Comparison of ENCODE assay signal across 14 mouse cellular contexts in genomic region chr6:29079291-29079690, GRCm38 (mm10). TPM values are rescaled to one million over a fixed set of nuclear protein-coding genes. Genes with fewer than 3 reads are reported as not detected.
DNase-seq lines count a peak whose midpoint lies in the region; ATAC-seq and TF ChIP-seq lines count a peak whose summit lies in the region.
"Had no signal": no experiment of that assay in that cellular context is flagged by ENCODE, and none has a peak within 500 bp of the region (broad histone marks: within the 10 kb centered on the region; RNA-seq: fewer than 3 reads in every experiment).

No protein-coding gene starts in this region.

- peak overlapping the region; percentile 35; the same call in 1 of the 2 replicates for H3K27ac ChIP-seq in forebrain, embryonic 14.5 days (ENCODE audit: low read depth, low read length)
- no peak overlapping the region for H3K27ac ChIP-seq in forebrain, embryonic 12.5 days
- peak overlapping the region; percentile 56 for H3K27ac ChIP-seq in stomach, embryonic 14.5 days (ENCODE audit: low read length)
- H3K27ac ChIP-seq in stomach, postnatal 0 days (replicated peaks): no peak overlapping the region
- H3K27ac ChIP-seq: limb, embryonic 13.5 days; macrophage had no signal

- ATAC-seq in forebrain, embryonic 14.5 days: peak; percentile 81
- no peak for ATAC-seq in forebrain, embryonic 12.5 days (ENCODE audit: low FRiP score)
- ATAC-seq in stomach, embryonic 14.5 days (ENCODE audit: insufficient number of reproducible peaks, insufficient read depth, low FRiP score, low read depth): no peak; the same call in 1 of the 2 replicates
- ATAC-seq in stomach, postnatal 0 days (ENCODE audit: low FRiP score, low TSS enrichment): no peak
- no peak for ATAC-seq in CD4-positive, CD25-positive, alpha-beta regulatory T cell, adult 4 months

- no peaks in the 10 kb centered on the region for H3K9me3 ChIP-seq in forebrain, embryonic 14.5 days (replicated peaks; ENCODE audit: control insufficient read depth, low read length)
- no peaks in the 10 kb centered on the region for H3K9me3 ChIP-seq in forebrain, embryonic 12.5 days
- H3K9me3 ChIP-seq in stomach, embryonic 14.5 days (ENCODE audit: control insufficient read depth, low read depth, low read length): no peaks in the 10 kb centered on the region
- H3K9me3 ChIP-seq in stomach, postnatal 0 days (ENCODE audit: control insufficient read depth, low read length): no peaks in the 10 kb centered on the region
- H3K9me3 ChIP-seq: limb, embryonic 13.5 days had no signal

- no peak overlapping the region for H3K4me2 ChIP-seq in forebrain, embryonic 14.5 days (ENCODE audit: low read length)
- H3K4me2 ChIP-seq in forebrain, embryonic 12.5 days: no peak overlapping the region
- H3K4me2 ChIP-seq in stomach, embryonic 14.5 days (replicated peaks; ENCODE audit: low read depth, low read length): no peak overlapping the region
- no peak overlapping the region for H3K4me2 ChIP-seq in stomach, postnatal 0 days (replicated peaks; ENCODE audit: low read depth)
- H3K4me2 ChIP-seq: limb, embryonic 13.5 days had no signal

- peak; percentile 83 for DNase-seq in forebrain, embryonic 14.5 days (ENCODE audit: low spot score)
- DNase-seq in stomach, postnatal 0 days (ENCODE audit: low spot score): no peak
- DNase-seq in left cerebral cortex, postnatal 10 days (ENCODE audit: extremely low spot score in 1 of 2, low spot score in 2 of 2): peak; percentile 46 to 62
- DNase-seq in adrenal gland, postnatal 25 days: no peak
- no peak for DNase-seq in heart, adult 9 months (ENCODE audit: low spot score in 2 of 2)
- DNase-seq: B cell, adult 2 months; thymus, adult 2 months had no signal

- TF ChIP-seq EP300 in stomach, postnatal 0 days (optimal IDR thresholded peaks at IDR 0.05): no peak

- 55% methylated on average over 4 of the region's 4 CpGs for WGBS in forebrain, embryonic 14.5 days
- WGBS in forebrain, embryonic 12.5 days: 68% methylated on average over 4 of the region's 4 CpGs
- WGBS in stomach, embryonic 14.5 days: 33% methylated on average over 4 of the region's 4 CpGs
- whole genome bisulfite sequencing in stomach, postnatal 0 days: 39% methylated on average over 4 of the region's 4 CpGs

- intact Hi-C loops in left cerebral cortex, postnatal 10 days (cut with DNase I): no loop called here

- H3K4me1 ChIP-seq in forebrain, embryonic 14.5 days (ENCODE audit: control insufficient read depth, insufficient read depth, low read length): no peaks in the 10 kb centered on the region; the same call in 1 of the 2 replicates
- H3K4me1 ChIP-seq in forebrain, embryonic 12.5 days: no peaks in the 10 kb centered on the region
- H3K4me1 ChIP-seq in stomach, embryonic 14.5 days (ENCODE audit: control insufficient read depth, insufficient read depth, low read length): 0 out of 2 replicates have a peak, but pooled peaks cover 4% of the 10 kb centered on the region
- H3K4me1 ChIP-seq in stomach, postnatal 0 days (replicated peaks; ENCODE audit: control insufficient read depth, insufficient read depth): no peaks in the 10 kb centered on the region
- H3K4me1 ChIP-seq: limb, embryonic 13.5 days had no signal

- H3K9ac ChIP-seq in forebrain, embryonic 14.5 days (ENCODE audit: low read length): no peak overlapping the region
- H3K9ac ChIP-seq in forebrain, embryonic 12.5 days: no peak overlapping the region
- no peak overlapping the region for H3K9ac ChIP-seq in stomach, embryonic 14.5 days (replicated peaks; ENCODE audit: low read depth, low read length)
- no peak overlapping the region for H3K9ac ChIP-seq in stomach, postnatal 0 days (ENCODE audit: low read length)
- H3K9ac ChIP-seq: limb, embryonic 13.5 days had no signal

- H3K36me3 ChIP-seq in forebrain, embryonic 14.5 days (ENCODE audit: control insufficient read depth, insufficient read depth, low read length): no peaks in the 10 kb centered on the region
- no peaks in the 10 kb centered on the region for H3K36me3 ChIP-seq in forebrain, embryonic 12.5 days (replicated peaks)
- no peaks in the 10 kb centered on the region for H3K36me3 ChIP-seq in stomach, embryonic 14.5 days (ENCODE audit: control insufficient read depth, insufficient read depth, low read length)
- H3K36me3 ChIP-seq in stomach, postnatal 0 days (ENCODE audit: control insufficient read depth, insufficient read depth, low read length): no peaks in the 10 kb centered on the region
- H3K36me3 ChIP-seq: limb, embryonic 13.5 days had no signal

- H3K27me3 ChIP-seq in forebrain, embryonic 14.5 days (replicated peaks; ENCODE audit: control insufficient read depth, insufficient read depth, low read length): no peaks in the 10 kb centered on the region
- no peaks in the 10 kb centered on the region for H3K27me3 ChIP-seq in forebrain, embryonic 12.5 days
- no peaks in the 10 kb centered on the region for H3K27me3 ChIP-seq in stomach, embryonic 14.5 days (ENCODE audit: control insufficient read depth, insufficient read depth, low read length)
- no peaks in the 10 kb centered on the region for H3K27me3 ChIP-seq in stomach, postnatal 0 days (ENCODE audit: control insufficient read depth, insufficient read depth, low read length)
- H3K27me3 ChIP-seq: limb, embryonic 13.5 days had no signal

- no peak overlapping the region for H3K4me3 ChIP-seq in forebrain, embryonic 14.5 days (ENCODE audit: low read depth, low read length)
- H3K4me3 ChIP-seq in forebrain, embryonic 12.5 days (replicated peaks): no peak overlapping the region
- H3K4me3 ChIP-seq in stomach, embryonic 14.5 days (ENCODE audit: low read depth, low read length): no peak overlapping the region
- no peak overlapping the region for H3K4me3 ChIP-seq in stomach, postnatal 0 days (ENCODE audit: low read depth, low read length)
- H3K4me3 ChIP-seq: erythroblast, embryonic 14.5 days; limb, embryonic 13.5 days had no signal

- TF ChIP-seq CTCF in stomach, postnatal 0 days (IDR thresholded peaks at IDR 0.05; ENCODE audit: low read depth): no peak

RNA-seq across cellular contexts. Expression of gene Lep, which starts 19.3 kb away (rescaled TPM):
- not detected in 2 replicates for polyA plus RNA-seq in forebrain, embryonic 14.5 days (2014; fragmentation: Nextera tagmentation; extraction: Ambion mirVana)
- polyA plus RNA-seq in forebrain, embryonic 12.5 days (2016; fragmentation: Nextera tagmentation; extraction: Ambion mirVana): not detected in 2 replicates
- not detected in 2 replicates for polyA plus RNA-seq in stomach, embryonic 14.5 days (2014; fragmentation: Nextera tagmentation; extraction: Ambion mirVana)
- polyA plus RNA-seq in stomach, postnatal 0 days (2015; fragmentation: Nextera tagmentation; extraction: Ambion mirVana): not detected in 2 replicates
- total RNA-seq in left cerebral cortex, postnatal 10 days (2021): not detected
- 3.0 and 6.3 TPM in 2 replicates for total RNA-seq in adrenal gland, postnatal 25 days (2021)
- not detected for polyA plus RNA-seq in CD4-positive, CD25-positive, alpha-beta regulatory T cell, adult 4 months (2017; shearing (Covaris generic))
- polyA plus RNA-seq: erythroblast, embryonic 14.5 days; heart, postnatal 0 days; limb, embryonic 13.5 days; macrophage had no signal

Comparison
In these comparisons a context has a peak if more than half of its experiments do, and no peak if none do; other contexts are left out.
1. H3K27ac ChIP-seq: peak in forebrain, embryonic 14.5 days (single experiment) and stomach, embryonic 14.5 days (single experiment); none in forebrain, embryonic 12.5 days (single experiment) and stomach, postnatal 0 days (single experiment).
2. DNase-seq: peak in forebrain, embryonic 14.5 days (single experiment) and left cerebral cortex, postnatal 10 days (2 of 2); none in stomach, postnatal 0 days (single experiment), adrenal gland, postnatal 25 days (single experiment) and heart, adult 9 months (0 of 2).